Mouse (Mus musculus) midbrain, embryonic 16.5 days (tissue): Measurements from ENCODE around the gene Chmp2b. TPM values are rescaled to one million over a fixed set of nuclear protein-coding genes. Genes with fewer than 3 reads are reported as not detected.

ENCODE experiments used
- ATAC-seq: fragments of 200-750 bp; cut with Nextera tagmentation; 2 replicates; pipeline ENCODE4 v1.8.0; 2017; ENCODE audit warnings: moderate TSS enrichment
- H3K27ac ChIP-seq: fragments of 300-500 bp; sonication (generic); 2 replicates; pipeline ENCODE4 v1.5.1; 2014; ENCODE audit warnings: mild to moderate bottlenecking, low read length, mixed read lengths
- H3K27me3 ChIP-seq: fragments of 300-500 bp; sonication (generic); 2 replicates; pipeline ENCODE4 v1.6.1; 2014; ENCODE audit warnings: low read depth, low read length, mixed read lengths; ENCODE audit not compliant: control insufficient read depth, insufficient read depth
- H3K36me3 ChIP-seq: fragments of 300-500 bp; sonication (generic); 2 replicates; pipeline ENCODE4 v1.6.1; 2014; ENCODE audit warnings: mild to moderate bottlenecking, low read length, moderate library complexity, mixed read lengths; ENCODE audit not compliant: control insufficient read depth, insufficient read depth
- H3K4me1 ChIP-seq: fragments of 300-500 bp; sonication (generic); 2 replicates; pipeline ENCODE4 v1.6.1; 2014; ENCODE audit warnings: mild to moderate bottlenecking, low read length, mixed read lengths; ENCODE audit not compliant: control insufficient read depth, insufficient read depth
- H3K4me2 ChIP-seq: fragments of 300-500 bp; sonication (generic); 2 replicates; pipeline ENCODE4 v1.6.1; 2014; ENCODE audit warnings: mild to moderate bottlenecking, low read length, mixed read lengths
- H3K4me3 ChIP-seq: fragments of 300-500 bp; sonication (generic); 2 replicates; pipeline ENCODE4 v1.5.1; 2014; ENCODE audit warnings: low read depth, mild to moderate bottlenecking, low read length, moderate library complexity, mixed read lengths
- H3K9ac ChIP-seq: fragments of 300-500 bp; sonication (generic); 2 replicates; pipeline ENCODE4 v1.6.1; 2014; ENCODE audit warnings: low read depth, low read length, mixed read lengths
- H3K9me3 ChIP-seq: fragments of 300-500 bp; sonication (generic); replicated peaks from 2 replicates; pipeline ENCODE4 v1.6.1; 2014; ENCODE audit warnings: mild to moderate bottlenecking, low read length, mixed read lengths; ENCODE audit not compliant: control insufficient read depth, poor library complexity, severe bottlenecking
- WGBS: fragments of 180-500 bp; shearing (Covaris S2); extraction: QIAGEN DNeasy Blood & Tissue Kit; methylation state at CpG from one replicate; pipeline ENCODE4 v1.1.7; 2014; 5-methylcytosine and 5-hydroxymethylcytosine counted together
- polyA plus RNA-seq: library from polyadenylated mRNA; unstranded; fragments of >200 nt; fragmentation: Nextera tagmentation; extraction: Ambion mirVana; gene quantifications from 2 replicates; pipeline ENCODE4 v1.2.1, GENCODE M21; 2015

Gene Chmp2b
- polyA plus RNA-seq, 1 experiment from 2014 or later = 136 TPM

GRCm38 (mm10) chr16:65533315-65533999 lies 29.1 kb downstream of the Chmp2b start:
- Histone ChIP-seq H3K36me3 (peaks cover 3% of the 10 kb centered on the region; the same call in 1 of the 2 replicates), H3K9me3 (no peaks in the 10 kb centered on the region), H3K9ac (no peak overlapping the region), H3K27ac (no peak overlapping the region), H3K4me1 (no peaks in the 10 kb centered on the region), H3K4me2 (no peak overlapping the region), H3K27me3 (no peaks in the 10 kb centered on the region; the same call in 1 of the 2 replicates), H3K4me3 (no peak overlapping the region)
- WGBS = 30% methylated on average over 12 of the region's 12 CpGs
- ATAC-seq = no peak

GRCm38 (mm10) chr16:65531663-65532062 lies 30.9 kb downstream of the Chmp2b start:
- H3K4me2 ChIP-seq = no peak overlapping the region
- ATAC-seq = no peak
- H3K27me3 ChIP-seq = no peaks in the 10 kb centered on the region; the same call in 1 of the 2 replicates
- H3K4me1 ChIP-seq = no peaks in the 10 kb centered on the region
- H3K9ac ChIP-seq = no peak overlapping the region
- H3K36me3 ChIP-seq = no peaks in the 10 kb centered on the region
- H3K9me3 ChIP-seq = no peaks in the 10 kb centered on the region
- no peak overlapping the region for H3K4me3 ChIP-seq
- H3K27ac ChIP-seq = no peak overlapping the region
- 71% methylated on average over 8 of the region's 8 CpGs for WGBS

GRCm38 (mm10) chr16:65529589-65529988 lies 32.9 kb downstream of the Chmp2b start:
- Histone ChIP-seq H3K27me3 (no peaks in the 10 kb centered on the region), H3K36me3 (no peaks in the 10 kb centered on the region), H3K4me2 (no peak overlapping the region), H3K9me3 (no peaks in the 10 kb centered on the region), H3K27ac (no peak overlapping the region), H3K9ac (no peak overlapping the region), H3K4me1 (no peaks in the 10 kb centered on the region), H3K4me3 (no peak overlapping the region)
- no peak for ATAC-seq
- WGBS = 4% methylated on average over 5 of the region's 5 CpGs

DNA sequence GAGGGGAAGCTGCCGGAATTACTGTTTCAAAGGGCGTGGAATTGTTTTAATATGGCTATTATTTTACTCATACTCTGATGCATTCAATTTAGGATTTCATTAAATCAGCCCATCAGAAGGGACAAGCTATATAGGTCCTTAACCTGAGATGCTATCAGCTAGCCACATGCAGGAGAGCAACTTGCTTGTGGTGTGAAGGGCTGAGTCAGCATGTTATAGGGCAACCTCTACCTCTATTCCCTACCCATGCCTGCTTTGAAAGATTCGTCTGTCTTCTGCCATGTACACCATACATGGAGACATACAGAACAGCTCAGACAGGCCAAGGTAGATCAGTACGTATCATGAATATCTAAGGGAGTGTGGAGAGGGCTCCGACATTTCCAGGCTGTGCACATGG lies 35.8 kb downstream of the Chmp2b start:
- 82% methylated on average over 5 of the region's 5 CpGs for WGBS
- Histone ChIP-seq H3K4me3 (no peak overlapping the region), H3K27ac (no peak overlapping the region), H3K9ac (no peak overlapping the region), H3K4me2 (no peak overlapping the region), H3K9me3 (no peaks in the 10 kb centered on the region), H3K4me1 (no peaks in the 10 kb centered on the region), H3K27me3 (no peaks in the 10 kb centered on the region), H3K36me3 (no peaks in the 10 kb centered on the region)
- no peak for ATAC-seq

- Histone ChIP-seq H3K4me2 (no peak overlapping the region), H3K27me3 (no peaks in the 10 kb centered on the region), H3K9ac (no peak overlapping the region), H3K4me3 (no peak overlapping the region), H3K27ac (no peak overlapping the region), H3K9me3 (no peaks in the 10 kb centered on the region), H3K4me1 (no peaks in the 10 kb centered on the region), H3K36me3 (no peaks in the 10 kb centered on the region)
- 89% methylated on average over 2 of the region's 2 CpGs for WGBS
- ATAC-seq = no peak
Observed at GRCm38 (mm10) chr16:65526004-65526403, 36.5 kb downstream of the Chmp2b start.

GRCm38 (mm10) chr16:65520211-65520610 lies 42.3 kb downstream of the Chmp2b start, which contains the start of gene Pou1f1:
Gene Pou1f1, plus strand, starts transcription at chr16:65520511.
- WGBS = 86% methylated on average over 6 of the region's 6 CpGs
- Histone ChIP-seq H3K27ac (no peak within 1 kb of the TSS), H3K9me3 (no peaks in the 10 kb centered on the region), H3K4me2 (no peak within 1 kb of the TSS), H3K4me3 (no peak within 1 kb of the TSS), H3K36me3 (no peaks in the 10 kb centered on the region), H3K27me3 (no peaks in the 10 kb centered on the region), H3K9ac (no peak within 1 kb of the TSS), H3K4me1 (no peaks in the 10 kb centered on the region)
- ATAC-seq = no peak

DNA sequence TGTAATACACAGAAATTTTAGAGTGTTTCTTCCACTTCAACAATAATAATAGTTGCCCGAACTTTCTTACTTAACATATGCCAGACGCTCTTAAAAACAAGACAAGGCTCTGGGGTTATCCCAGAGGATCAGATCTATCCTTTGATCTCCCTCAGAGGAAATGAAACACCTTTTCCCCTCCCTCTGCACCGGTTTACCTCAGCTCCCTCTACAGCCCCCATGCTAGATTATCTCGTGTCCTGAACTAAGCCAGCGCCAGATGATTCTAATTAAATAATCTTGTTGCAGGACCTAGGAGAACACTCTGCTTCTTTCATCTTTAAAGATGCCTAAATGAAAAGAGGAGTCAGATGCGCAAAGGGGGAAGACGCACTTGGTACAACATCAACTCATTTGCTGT lies 48.3 kb downstream of the Chmp2b start:
- no peak overlapping the region for H3K4me2 ChIP-seq
- ATAC-seq = no peak
- no peak overlapping the region for H3K27ac ChIP-seq
- no peak overlapping the region for H3K4me3 ChIP-seq
- H3K36me3 ChIP-seq = no peaks in the 10 kb centered on the region
- no peaks in the 10 kb centered on the region for H3K4me1 ChIP-seq
- no peaks in the 10 kb centered on the region for H3K27me3 ChIP-seq
- 71% methylated on average over 7 of the region's 7 CpGs for WGBS
- no peaks in the 10 kb centered on the region for H3K9me3 ChIP-seq
- no peak overlapping the region for H3K9ac ChIP-seq

GRCm38 (mm10) chr16:65497049-65497448 lies 65.5 kb downstream of the Chmp2b start:
- Histone ChIP-seq H3K4me2 (no peak overlapping the region), H3K36me3 (no peaks in the 10 kb centered on the region), H3K27me3 (no peaks in the 10 kb centered on the region), H3K4me1 (no peaks in the 10 kb centered on the region), H3K9ac (no peak overlapping the region), H3K4me3 (no peak overlapping the region), H3K9me3 (no peaks in the 10 kb centered on the region), H3K27ac (no peak overlapping the region)
- ATAC-seq = no peak
- WGBS = 35% methylated on average over 2 of the region's 2 CpGs

- WGBS = 77% methylated on average over 5 of the region's 5 CpGs
- Histone ChIP-seq H3K27ac (no peak overlapping the region), H3K36me3 (no peaks in the 10 kb centered on the region), H3K9ac (no peak overlapping the region), H3K27me3 (no peaks in the 10 kb centered on the region), H3K4me3 (no peak overlapping the region), H3K4me2 (no peak overlapping the region), H3K4me1 (no peaks in the 10 kb centered on the region), H3K9me3 (no peaks in the 10 kb centered on the region)
- no peak for ATAC-seq
Observed at GRCm38 (mm10) chr16:65496030-65496429, 66.5 kb downstream of the Chmp2b start.
